Mouse (Mus musculus) lung, postnatal 0 days (tissue): ENCODE data around the gene Cog3.

Experiments used
- CTCF ChIP-seq: IDR thresholded peaks from 2 replicates; pipeline ENCODE4 v1.5.1; 2016; ENCODE audit warnings: antibody characterized with exemption, mild to moderate bottlenecking
- EP300 ChIP-seq: IDR thresholded peaks from 2 replicates; pipeline ENCODE4 v1.6.1; 2016; ENCODE audit warnings: antibody characterized with exemption, mild to moderate bottlenecking, control low read depth

DNA sequence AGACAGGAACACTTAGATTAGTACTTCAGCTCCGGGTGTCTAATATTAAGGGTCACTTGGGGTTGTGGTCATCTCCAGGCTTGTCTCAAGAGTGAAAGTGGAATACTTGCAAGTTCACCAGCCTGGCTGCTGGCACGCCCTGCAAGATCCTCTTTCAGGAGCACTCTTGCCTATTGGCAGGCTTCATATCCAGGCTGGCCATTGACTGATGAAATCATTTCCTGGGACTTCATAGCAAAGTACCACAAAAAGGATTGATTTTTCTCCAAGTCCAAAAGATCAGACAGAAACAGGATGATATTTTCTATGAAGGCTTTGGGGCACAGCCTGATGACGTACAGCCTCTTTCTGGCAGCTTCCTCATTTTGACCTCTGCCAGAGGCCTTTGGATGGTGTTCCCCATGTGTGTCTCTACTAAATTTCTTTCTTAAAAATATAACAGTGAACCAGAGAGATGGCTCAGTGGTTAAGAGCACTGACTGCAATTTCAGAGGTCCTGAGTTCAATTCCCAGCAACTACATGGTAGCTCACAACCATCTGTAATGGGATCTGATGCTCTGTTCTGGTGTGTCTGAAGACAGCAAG, 36.2 kb upstream of the Cog3 start:
- no peak for TF ChIP-seq EP300
- no peak for TF ChIP-seq CTCF
